Mouse (Mus musculus): Measurements from ENCODE around the gene St6galnac3.

The St6galnac3 gene

DNA sequence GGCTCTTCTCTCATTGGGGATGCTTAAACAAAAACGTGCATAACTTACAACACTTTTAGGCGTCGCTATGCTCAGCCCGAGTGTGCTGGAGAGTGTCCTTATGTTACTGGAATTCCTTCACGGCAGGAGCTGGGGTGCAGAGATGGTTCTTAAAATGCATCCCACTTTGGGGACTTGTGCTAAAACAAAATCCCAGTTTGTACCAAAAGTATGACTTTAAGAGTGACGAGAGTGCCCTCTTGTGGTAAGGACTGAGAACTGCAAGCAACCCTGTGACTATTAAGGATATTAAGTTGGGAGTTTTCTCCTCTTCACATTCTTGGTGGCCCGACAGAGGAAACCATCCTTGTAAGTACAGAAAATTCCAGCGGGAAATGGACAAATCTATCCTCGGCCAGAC lies 69.9 kb downstream of the St6galnac3 start:
- DNase-seq (ENCODE audit: low read depth, low spot score), result peak; percentile 66

DNA sequence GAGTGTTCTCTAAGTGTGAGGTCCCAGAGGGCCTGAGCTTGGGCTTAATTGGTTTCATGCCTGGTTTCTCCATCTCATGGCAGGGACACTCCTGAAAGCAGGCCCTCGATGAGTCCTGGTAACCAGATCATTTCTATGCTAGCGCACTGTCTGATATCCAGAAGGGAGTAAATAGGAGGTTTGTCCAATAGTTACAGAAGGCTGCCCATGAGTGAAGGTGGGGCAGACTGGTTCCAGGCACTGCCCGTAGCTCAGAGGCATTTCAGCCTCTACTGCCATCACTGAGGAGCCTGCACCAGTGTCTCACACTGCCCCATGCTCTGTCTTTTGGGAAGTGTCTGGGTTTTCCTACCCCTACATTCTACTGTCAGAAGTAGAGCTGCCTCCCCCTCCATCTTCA lies 72.1 kb downstream of the St6galnac3 start:
- DNase-seq (ENCODE audit: low read depth, low spot score), result no peak

DNA sequence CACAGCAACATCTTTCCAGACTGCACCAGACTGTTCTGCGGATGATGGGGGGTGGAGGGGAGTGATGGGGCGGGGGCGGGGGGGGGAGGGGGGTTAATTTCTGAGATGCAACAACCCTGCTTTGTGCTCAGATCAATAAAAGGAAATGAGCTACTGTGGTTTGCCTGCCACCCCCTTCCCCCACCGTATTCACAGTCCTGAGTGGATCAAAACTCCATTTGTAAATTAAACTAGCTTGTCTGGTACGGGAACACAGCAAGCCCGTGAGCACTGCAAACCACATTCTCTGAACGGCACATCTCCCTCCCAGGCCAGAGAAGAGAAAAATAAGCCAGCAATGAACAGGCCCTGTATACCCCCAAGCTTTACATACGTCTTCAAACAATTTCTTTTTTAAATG lies 76.3 kb downstream of the St6galnac3 start:
- DNase-seq (ENCODE audit: low read depth, low spot score), result no peak

DNA sequence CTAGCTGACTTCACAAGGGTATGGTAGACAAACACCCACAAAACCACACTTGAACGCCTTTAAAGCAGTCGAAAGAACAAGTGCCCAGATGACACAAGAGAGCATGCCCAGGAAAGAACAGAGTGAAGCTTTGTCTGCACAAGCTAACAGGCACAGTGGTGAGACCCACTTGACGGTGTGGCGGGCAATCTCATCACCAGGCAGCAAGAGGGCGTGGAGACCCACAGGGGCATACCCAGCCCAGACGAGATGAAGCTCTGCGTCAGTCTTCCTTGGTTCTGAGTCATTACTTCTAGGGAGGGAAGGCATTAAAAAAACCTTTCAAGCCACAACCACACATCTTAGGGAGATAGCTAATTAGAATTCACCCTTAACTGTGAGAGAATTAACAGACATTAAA lies 79.2 kb downstream of the St6galnac3 start:
- DNase-seq (ENCODE audit: low read depth, low spot score), result peak; percentile 7

DNA sequence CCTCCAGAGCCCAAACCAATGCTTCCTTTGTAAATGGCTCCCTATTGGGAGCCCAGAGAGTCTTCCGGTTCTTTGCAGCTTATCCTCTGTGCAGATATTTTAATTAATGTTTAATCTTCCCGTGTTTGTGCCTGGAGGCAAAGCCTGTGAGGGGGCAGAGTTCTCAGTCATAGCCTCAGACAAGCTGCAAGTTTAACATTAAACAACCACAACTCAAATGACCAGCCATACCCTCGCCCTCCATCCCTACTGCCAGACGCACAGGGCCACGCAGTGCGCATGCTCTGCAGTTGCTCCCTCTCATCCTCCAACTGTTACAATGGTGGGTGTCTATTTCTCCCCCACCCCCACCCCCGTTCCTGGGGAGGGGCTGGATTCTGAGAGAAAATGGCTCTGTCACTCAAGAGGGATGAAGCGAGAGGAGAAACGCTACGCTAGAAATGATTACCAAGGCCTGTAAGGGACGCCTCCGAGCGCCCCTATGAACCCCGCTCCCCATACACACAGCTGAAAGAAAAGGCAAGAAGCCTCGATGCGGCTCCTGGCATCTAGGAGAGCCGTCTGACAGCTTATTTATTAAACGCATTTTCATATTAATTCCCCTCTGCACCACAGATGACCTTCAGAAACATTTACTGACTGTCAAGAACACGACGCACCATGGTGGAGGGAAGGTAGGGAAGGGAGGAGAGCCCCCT lies 81.0 kb downstream of the St6galnac3 start:
- DNase-seq (ENCODE audit: low read depth, low spot score), result no peak

DNA sequence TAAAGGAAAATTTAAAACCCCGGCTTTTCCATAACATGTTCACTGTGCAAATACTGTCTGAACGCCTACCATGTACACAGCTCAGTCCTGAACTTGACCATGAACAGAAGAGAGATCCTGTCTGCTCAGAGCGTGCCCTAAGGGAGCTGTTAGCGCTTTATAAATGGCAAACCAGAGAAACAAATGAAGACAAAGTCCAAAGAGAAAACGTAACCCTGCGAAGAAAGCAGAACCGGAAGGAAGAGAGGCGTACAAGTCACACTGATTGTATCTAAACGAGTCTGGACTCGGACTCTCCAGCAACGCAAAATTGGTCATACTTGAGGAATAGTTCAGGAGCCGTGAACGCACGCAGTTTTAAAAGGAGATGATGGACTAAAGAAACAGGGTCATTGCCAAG lies 82.1 kb downstream of the St6galnac3 start:
- DNase-seq (ENCODE audit: low read depth, low spot score), result no peak

DNA sequence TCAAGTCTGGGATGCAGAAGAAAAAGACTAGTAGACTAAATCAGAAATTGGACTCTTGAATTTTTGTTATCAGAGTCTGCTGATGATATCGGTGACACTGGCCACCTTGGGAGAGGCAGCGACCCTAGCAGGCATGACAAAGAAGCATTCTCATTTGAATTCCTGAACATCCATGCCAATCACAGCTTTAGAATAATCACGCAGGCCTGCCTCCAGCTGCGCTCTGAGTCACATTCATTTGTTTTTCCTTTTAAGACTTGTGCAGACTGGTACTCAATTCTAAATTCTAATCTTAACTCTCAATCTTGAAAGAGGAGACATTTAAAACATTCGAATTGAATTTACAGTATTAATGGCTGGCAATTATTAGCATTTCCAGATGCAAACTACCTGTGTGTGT lies 83.2 kb downstream of the St6galnac3 start:
- DNase-seq (ENCODE audit: low read depth, low spot score), result no peak

DNA sequence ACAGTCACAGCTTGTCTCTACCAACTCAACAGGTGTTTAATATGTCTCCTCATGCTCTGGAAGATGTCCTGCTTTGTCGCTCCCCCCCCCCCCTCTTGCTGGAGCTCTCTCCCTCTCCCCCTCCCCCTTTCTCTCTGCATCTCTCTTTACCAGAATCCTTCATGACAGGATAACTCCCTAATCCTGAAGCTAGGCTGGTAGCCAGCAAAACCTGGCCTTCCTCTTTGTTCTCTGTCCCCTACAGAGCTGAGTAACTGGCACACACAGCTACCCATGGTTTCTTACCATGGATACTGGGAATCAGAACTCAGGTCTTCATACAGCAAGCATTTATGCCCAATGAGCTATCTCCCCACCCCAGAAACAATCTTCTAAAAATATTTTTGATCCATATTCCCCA lies 87.6 kb downstream of the St6galnac3 start:
- DNase-seq (ENCODE audit: low read depth, low spot score), result no peak

DNA sequence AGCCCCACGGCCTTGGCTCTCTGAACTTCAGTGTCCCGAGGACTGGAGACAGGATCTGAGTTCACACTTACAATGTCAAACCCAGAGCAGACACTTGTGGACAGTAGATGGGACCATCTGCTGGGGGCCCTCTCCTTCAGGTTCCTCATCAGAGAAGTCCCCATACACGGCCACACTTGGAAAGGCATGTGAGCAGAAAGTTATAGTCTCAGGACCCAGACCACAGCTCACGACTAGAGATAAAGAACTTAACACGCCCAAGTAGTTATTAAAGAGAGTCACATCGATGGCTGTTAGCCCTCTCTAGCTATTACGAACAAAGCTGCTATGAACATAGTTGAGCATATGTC lies 88.2 kb downstream of the St6galnac3 start:
- DNase-seq (ENCODE audit: low read depth, low spot score), result no peak

DNA sequence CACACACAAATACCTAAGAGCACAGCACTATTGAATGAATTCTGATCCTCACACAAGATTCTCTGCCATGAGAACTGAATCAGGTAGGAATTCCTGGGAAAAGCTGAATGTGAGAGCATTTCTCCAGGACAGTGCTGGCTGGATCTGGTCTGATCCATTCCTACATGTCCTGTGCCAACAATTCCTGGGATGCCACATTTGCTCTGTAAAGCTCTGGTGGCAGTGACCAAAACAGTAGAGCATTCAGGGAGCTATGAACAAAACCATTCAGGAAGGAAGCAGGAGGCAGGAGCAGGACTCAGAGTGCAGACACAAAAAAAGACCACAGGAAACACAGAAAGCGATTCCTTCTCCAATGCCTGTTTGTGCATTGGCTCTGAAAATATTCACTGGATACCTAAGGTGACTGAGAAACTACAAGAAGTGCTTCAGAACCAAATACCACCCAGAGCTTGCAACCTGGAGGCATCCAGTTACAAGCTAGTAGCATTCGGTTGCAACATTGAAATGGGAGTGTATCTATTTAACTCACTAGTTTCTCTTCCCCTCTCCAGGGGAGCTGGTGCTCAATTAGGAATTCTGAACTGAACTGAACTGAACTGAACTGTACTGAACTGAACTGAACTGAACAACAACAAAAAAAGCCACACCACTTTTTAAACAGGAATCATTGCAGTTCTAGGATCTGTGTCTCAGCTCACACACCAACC lies 88.7 kb downstream of the St6galnac3 start:
- DNase-seq (ENCODE audit: low read depth, low spot score), result no peak

DNA sequence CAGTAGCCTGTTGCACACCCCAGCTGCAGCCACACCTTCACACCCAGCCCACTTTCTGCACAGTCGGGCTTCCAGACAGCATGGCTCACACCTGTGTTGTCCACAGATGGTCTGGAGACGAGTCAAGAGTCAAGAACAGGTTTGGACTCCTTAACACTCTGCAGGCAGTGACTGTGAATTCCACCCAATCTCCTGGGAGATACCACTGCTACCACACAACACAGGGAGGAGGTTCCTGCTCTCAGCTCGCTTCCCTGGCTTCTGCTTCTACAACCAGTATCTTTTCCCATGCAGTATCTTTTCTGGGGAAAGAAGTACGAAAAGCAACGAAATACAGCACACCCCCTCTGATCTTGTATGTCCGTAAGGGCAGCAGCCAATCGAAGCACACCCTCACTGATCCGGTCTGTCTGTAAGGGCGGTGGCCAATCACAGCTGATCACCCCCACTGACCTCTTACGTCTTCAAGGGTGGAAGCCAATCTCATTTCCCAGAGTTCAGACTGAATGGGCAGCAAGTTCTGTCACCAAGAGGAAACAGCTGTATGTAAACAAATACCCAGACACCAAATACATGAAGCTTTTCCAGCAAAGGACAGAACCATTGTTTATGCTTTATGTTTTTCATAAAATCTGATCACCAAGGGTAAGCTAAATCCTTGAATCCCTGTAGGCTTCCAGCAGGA lies 92.8 kb downstream of the St6galnac3 start:
- DNase-seq (ENCODE audit: low read depth, low spot score), result no peak

DNA sequence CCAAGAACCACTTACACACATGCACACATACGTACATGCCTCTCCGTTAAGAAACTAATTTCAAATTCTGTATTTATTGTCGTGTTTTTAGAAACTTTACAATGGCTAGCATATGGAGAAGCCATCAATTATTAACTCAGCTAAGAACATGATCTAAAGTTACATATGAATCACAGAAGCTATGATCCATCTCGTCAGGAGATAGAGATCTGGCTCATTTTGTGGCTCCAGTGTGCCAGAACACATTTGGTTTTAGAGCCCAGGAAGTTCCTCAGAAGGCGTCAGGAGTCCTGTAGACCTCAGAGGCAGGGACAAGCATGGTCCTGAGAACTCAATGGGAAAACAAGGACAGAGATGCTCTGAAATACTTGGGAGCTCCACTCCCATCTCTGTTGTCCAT lies 98.7 kb downstream of the St6galnac3 start:
- no peak for DNase-seq (ENCODE audit: low read depth, low spot score)

DNA sequence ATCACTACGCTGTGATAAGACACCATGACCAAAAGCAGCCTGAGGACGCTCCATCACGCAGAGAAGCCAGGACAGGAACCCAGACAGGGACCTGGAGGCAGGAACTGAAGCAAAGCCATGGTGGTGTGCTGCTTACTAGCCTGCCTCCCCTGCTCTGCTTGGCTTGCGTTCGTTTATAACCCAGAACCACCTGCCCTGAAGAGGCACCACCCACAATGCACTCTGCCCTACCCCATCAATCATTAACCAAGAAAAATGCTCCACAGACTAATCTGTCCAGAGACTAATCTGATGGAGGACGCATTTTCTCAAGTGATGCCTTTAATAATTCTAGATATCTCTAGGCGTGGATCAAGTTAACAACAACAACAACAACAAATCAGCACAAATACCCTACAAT lies 106.0 kb downstream of the St6galnac3 start:
- DNase-seq (ENCODE audit: low read depth, low spot score), result no peak

DNA sequence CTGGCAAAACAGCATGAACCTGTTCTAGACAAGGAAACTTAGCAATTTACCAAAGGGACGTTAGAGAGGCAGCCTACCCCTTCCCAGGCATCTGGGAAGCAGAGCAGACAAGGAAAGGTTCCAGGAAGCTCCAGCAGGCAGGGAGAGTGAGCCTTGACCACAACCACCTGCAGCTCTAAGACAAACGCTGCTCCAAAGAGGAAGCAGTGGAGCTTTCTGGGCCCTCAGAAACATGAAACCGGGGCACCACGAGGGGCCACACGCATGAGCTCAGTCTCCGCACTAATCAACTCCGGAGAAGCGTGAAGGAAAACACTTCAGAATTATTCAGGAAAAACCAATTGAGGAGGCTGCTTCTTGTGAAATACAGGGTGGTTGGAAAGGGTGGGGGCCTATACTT lies 108.1 kb downstream of the St6galnac3 start:
- DNase-seq (ENCODE audit: low read depth, low spot score), result no peak

DNA sequence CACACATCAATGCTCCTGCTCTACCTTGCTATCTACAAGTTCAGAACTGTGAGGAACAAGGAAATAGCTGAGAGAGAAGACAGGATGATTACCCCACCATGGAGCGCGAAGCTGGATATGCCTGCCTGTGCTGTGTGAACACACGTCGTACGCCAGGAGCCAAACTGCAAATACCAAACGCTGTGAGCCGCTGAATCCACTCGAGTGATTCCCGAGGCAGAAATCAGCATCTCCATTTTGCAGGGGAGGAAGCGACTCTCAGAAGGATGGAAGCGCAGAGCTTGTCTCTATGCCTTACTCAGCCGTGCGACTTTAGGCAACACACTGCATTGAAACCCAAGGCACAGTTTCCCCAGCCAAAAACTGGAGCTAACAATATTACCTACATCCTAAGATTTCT lies 114.7 kb downstream of the St6galnac3 start:
- no peak for DNase-seq (ENCODE audit: low read depth, low spot score)

DNA sequence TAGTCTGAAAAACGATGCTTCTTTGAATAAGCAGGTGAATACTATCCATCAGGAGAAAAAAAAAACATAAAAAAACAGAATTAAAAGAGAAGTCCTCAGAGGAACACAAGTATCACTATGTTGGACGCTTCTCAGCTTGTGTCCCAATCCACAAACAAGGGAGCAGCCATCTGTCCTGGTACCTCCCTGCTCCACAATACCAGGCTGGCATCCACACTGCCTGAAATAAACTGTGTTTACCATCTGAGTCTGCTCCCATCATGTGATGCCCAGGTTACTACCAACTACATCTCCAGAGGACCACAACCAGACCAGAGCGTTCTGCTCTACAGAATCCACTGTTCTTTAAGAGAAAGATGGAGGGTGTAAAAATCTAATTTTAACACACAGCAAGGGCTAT lies 118.6 kb downstream of the St6galnac3 start:
- DNase-seq (ENCODE audit: low read depth, low spot score), result no peak

DNA sequence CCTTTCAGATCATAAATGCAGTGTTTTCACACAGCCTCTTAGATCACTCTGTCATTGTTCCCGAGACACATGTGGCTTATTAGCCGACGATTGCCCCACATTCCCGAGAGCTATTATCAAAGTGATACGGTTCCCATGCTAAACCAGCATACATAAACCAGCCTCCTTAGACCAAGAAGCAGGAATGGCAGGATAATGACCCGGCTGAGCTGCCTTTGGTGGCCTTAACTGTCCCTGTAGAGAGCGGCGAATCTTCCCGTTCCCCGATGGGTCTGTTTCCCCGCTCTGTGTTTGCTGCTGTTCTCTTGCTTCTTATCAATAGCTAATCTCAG lies 119.2 kb downstream of the St6galnac3 start:
- DNase-seq (ENCODE audit: low read depth, low spot score), result no peak

DNA sequence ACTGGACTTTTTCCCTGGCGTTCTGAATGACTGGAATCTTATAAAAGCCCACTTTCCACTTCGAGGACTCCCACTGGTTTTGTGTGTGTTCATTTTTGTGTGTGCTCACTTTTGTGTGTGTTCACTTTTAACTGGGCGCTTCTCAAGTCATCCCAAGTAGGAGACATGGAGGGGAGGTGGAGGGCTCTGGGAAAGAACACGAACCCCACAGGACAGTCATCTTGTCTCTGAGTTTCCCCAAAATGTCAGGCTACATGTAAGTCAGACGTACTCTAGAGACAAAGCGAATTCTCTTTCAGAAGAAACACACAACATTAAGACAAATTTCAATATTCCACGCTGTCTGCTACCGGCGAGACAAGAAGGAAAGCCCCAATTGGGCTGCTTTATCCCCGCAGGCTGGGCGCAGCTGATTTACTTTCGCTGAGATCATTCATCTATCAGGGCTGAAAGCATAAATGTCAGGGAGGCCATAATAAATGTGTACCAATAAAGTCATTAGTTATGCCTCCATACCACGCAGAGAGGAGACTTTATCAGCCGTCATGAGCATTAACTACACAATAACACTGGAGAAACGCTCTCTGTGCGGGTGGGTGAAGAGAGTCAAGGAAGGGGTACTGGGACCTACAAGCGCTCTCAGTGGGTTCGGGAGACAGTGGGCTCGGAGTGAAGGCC lies 119.7 kb downstream of the St6galnac3 start:
- DNase-seq (ENCODE audit: low read depth, low spot score), result no peak

DNA sequence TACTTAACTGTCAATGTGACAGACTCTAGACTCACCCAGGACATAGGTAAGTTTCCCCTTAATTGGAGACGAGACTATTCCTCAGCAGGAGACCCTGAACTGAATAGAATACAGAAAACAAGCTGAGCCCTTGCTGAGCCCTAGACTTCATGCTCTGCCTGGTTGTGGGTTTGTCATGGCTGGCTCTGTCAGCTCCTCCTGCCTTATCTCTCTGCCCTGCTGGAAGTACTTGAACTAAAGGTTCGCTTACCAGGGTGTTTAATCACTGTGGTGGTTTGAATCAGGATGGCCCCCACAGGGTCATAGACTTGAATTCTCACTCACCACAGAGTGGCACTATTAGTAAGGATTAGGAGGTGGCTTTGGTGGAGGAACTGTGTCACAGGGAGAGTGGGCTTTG lies 125.8 kb downstream of the St6galnac3 start:
- no peak for DNase-seq (ENCODE audit: low read depth, low spot score)

DNA sequence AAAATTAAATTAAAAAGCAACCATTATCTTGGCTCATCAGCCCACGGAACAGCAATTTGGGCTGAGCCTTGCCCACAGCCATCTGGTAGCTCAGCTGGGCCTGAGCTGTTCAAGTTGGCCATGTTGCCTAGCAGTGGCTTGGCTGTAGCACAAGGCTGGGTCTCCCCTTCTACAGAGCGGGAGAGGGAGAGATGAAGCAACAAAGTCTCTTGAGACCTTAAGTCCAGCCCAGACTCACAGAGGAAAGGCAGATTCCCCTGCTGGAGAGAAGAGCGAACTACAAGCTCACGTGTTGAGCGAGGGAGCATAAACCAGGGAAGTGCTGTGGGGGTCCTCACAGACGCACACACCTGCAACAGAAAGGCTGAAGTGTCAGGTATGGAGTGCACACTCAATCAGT lies 126.3 kb downstream of the St6galnac3 start:
- peak; percentile 7 for DNase-seq (ENCODE audit: low read depth, low spot score)

DNA sequence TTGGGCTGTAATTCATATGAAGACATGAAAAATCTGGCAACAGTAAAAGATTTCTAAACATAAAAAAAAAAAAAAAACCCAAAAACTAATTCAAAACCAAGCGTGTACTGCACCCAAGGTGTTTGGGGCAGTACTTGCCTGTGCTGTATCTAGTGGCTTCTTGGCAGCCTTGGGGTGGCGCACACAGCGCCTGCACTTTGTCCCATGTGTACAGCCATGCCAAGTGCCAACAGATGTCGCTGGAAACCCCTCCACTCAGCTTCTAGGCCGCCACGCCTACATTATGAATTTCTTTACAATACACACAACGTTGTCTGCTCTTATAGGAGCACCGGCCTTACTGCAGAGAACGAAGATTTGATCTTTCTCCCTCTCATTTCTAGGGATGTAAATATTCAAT lies 130.4 kb downstream of the St6galnac3 start:
- DNase-seq (ENCODE audit: low read depth, low spot score), result no peak

DNA sequence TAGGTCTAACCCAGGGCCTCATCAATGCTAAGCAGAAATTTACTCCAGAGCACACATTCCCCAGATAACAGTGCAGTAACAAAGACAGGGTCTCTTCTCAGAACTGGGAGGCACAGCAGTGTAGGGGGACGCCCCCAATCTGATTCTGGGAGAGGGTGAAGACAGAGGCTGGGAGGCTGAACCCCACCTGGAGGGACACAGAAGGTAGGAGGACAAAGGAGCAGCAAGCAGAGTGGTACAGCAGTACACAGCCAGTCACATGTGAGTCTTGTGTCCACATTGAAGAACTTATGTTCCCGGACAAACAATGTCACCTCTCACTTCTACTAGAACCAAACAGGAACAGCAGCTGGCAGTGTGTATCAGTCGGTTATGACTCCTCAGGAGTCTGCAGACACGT lies 131.0 kb downstream of the St6galnac3 start:
- no peak for DNase-seq (ENCODE audit: low read depth, low spot score)

DNA sequence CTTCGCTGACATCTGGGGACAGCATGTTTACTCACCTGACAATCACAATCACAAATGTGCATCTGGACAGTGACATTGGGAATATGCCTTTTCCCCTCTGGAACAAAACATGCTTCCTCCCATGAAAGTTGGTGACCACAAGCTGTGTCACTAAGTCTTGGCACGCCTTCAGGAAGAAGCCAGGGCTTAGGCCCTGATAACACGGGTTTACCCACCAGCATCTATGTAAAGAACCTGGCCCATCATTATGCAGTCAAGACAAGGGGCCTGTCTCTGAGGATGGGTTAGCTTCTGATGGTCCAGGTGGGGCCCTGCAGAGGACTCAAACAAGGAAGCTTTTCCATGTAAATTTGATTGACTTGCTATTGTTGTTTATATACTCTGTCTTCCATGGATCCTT lies 131.9 kb downstream of the St6galnac3 start:
- no peak for DNase-seq (ENCODE audit: low read depth, low spot score)

Data from CD4-positive, CD25-positive, alpha-beta regulatory T cell, adult 2 months (primary cell).